Mouse (Mus musculus): Measurements from ENCODE around the gene Angpt4. TPM values are rescaled to one million over a fixed set of nuclear protein-coding genes. Genes with fewer than 3 reads are reported as not detected.

The Angpt4 gene
- polyA plus RNA-seq, 1 experiment from 2014 or later, result 0.34 TPM

DNA sequence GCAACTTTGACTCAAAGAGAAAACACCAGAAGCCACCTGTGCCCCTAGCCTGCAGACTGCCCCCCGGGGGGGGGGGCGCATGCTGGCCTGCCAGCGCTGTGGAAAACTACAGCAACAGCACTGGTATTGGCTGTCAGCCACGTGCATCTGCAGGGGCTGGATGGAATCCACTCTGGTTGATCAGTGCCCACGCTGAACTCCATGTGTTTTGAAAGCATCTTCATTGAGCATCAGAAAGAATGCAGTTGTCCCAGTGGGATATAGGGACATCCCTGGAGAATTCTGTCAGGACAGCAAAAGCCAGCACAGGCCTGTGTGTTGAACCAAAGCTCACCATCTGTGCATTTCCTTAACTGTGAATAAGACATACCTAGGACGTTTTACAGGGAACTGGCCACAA is 20.0 kb upstream of the Angpt4 start:
- WGBS, result 60% methylated on average over 6 of the region's 6 CpGs
- Histone ChIP-seq H3K4me2 (ENCODE audit: low read depth) (no peak overlapping the region), H3K4me3 (ENCODE audit: low read depth, low read length) (no peak overlapping the region), H3K9me3 (ENCODE audit: control insufficient read depth, low read length) (no peaks in the 10 kb centered on the region), H3K4me1 (ENCODE audit: control insufficient read depth, insufficient read depth, low read length) (no peaks in the 10 kb centered on the region), H3K9ac (ENCODE audit: low read length) (no peak overlapping the region), H3K27ac (ENCODE audit: low read depth, low read length) (no peak overlapping the region), H3K36me3 (ENCODE audit: control insufficient read depth, insufficient read depth, low read length) (no peaks in the 10 kb centered on the region), H3K27me3 (ENCODE audit: control insufficient read depth, insufficient read depth, low read length) (no peaks in the 10 kb centered on the region)
- no peak for ATAC-seq (ENCODE audit: insufficient read depth, low FRiP score, low TSS enrichment)
- DNase-seq (ENCODE audit: low spot score), result no peak

DNA sequence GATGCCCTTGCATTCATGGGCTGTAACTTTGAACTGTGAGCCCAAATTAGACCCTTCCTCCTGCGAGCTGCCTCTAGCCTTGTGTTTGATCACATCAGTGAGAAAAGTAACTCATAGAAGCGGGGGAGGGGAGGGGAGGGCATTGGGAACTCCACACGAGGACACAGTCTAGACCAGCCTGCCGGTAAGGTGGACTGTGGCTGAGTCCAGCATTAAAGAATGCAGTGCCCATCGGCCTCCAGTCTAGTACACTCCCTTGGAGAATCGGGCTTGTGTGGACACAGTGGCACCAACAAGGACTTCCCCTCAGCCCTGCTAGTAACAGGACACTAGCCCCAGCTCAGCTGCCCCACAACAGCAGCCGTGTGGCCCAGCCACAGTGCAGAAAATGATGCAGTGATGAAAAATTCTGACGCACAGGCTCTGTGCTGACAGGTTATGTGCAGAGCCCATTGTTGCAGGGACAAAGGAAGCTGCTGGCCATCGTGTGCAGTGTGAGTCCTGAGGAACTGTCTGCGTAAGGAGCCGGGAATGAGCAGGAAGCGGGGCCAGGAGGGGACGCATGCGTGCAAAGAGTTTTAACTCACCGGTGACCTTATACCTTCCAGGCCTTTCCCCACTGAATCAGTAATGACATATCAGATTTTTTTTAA is 17.8 kb upstream of the Angpt4 start:
- Histone ChIP-seq H3K9me3 (ENCODE audit: control insufficient read depth, low read length) (no peaks in the 10 kb centered on the region), H3K27me3 (ENCODE audit: control insufficient read depth, insufficient read depth, low read length) (no peaks in the 10 kb centered on the region), H3K9ac (ENCODE audit: low read length) (no peak overlapping the region), H3K4me1 (ENCODE audit: control insufficient read depth, insufficient read depth, low read length) (no peaks in the 10 kb centered on the region), H3K36me3 (ENCODE audit: control insufficient read depth, insufficient read depth, low read length) (no peaks in the 10 kb centered on the region), H3K4me2 (ENCODE audit: low read depth) (no peak overlapping the region), H3K27ac (ENCODE audit: low read depth, low read length) (no peak overlapping the region), H3K4me3 (ENCODE audit: low read depth, low read length) (no peak overlapping the region)
- no peak for ATAC-seq (ENCODE audit: insufficient read depth, low FRiP score, low TSS enrichment)
- DNase-seq (ENCODE audit: low spot score), result peak; percentile 42
- 56% methylated on average over 15 of the region's 15 CpGs for WGBS

DNA sequence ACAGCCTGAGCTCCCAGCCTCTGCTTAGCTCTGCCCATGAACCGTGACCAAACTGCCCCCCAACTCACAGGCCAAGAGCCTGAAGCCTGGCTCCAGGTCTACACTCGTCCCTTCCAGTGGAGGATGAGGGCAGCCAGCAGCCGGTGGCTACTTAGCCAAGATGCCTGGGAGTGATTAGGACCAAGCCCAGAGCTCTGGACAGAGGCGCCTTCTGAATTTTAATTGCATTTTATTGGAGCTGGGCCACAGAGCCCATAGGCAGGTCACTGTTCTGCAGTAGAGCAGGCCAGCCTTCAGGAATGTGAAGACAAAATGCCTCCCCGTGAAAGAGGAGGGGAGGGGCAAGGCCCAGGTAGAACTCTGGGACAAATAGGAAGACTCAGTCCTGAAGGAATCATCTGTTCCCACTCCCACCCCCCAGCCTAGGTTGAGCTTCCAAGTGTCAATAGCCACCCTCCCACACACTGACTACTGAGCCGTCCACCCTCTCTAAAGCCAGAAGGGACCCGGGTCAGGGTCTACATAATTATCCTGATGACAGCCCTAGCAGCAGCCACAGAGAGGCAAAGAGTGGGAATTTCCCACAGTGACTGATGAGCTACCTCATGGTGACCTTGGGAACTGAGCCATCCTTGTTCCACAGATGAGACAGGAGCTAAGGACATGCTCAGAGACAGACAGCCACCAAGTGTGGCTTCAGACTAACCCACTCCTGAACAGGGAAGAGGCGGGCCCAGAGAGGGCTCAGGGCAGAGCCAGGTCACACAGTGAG is 16.6 kb upstream of the Angpt4 start:
- Histone ChIP-seq H3K9ac (ENCODE audit: low read length) (no peak overlapping the region), H3K4me2 (ENCODE audit: low read depth) (no peak overlapping the region), H3K27me3 (ENCODE audit: control insufficient read depth, insufficient read depth, low read length) (no peaks in the 10 kb centered on the region), H3K36me3 (ENCODE audit: control insufficient read depth, insufficient read depth, low read length) (no peaks in the 10 kb centered on the region), H3K4me1 (ENCODE audit: control insufficient read depth, insufficient read depth, low read length) (no peaks in the 10 kb centered on the region), H3K9me3 (ENCODE audit: control insufficient read depth, low read length) (no peaks in the 10 kb centered on the region), H3K4me3 (ENCODE audit: low read depth, low read length) (no peak overlapping the region), H3K27ac (ENCODE audit: low read depth, low read length) (no peak overlapping the region)
- WGBS, result 71% methylated on average over 8 of the region's 8 CpGs
- DNase-seq (ENCODE audit: low spot score) (no peak), ATAC-seq (ENCODE audit: insufficient read depth, low FRiP score, low TSS enrichment) (no peak)

DNA sequence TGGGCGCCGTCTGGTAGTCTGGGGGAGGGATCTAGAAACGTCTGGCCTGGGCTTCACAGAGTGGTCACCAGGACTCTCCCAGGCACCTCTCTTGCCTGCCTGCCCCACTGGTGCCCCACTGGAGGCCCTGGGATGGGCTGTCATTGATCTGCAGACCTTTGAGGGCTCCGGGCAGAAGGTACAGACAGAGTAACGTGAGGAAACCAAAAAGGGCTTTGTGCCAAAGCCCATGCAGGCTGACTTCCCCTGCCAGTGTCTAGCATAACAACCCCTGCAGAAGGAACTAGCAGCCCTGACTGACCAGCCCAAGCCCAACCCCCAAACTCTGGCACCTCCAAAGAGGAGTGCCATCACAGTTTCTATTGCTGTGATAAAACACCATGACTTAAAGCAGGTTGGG is 15.1 kb upstream of the Angpt4 start:
- Histone ChIP-seq H3K27me3 (ENCODE audit: control insufficient read depth, insufficient read depth, low read length) (no peaks in the 10 kb centered on the region), H3K36me3 (ENCODE audit: control insufficient read depth, insufficient read depth, low read length) (no peaks in the 10 kb centered on the region), H3K4me3 (ENCODE audit: low read depth, low read length) (no peak overlapping the region), H3K9ac (ENCODE audit: low read length) (no peak overlapping the region), H3K4me2 (ENCODE audit: low read depth) (no peak overlapping the region), H3K27ac (ENCODE audit: low read depth, low read length) (no peak overlapping the region), H3K4me1 (ENCODE audit: control insufficient read depth, insufficient read depth, low read length) (no peaks in the 10 kb centered on the region), H3K9me3 (ENCODE audit: control insufficient read depth, low read length) (no peaks in the 10 kb centered on the region)
- WGBS, result 84% methylated on average over 5 of the region's 5 CpGs
- no peak for ATAC-seq (ENCODE audit: insufficient read depth, low FRiP score, low TSS enrichment)
- DNase-seq (ENCODE audit: low spot score), result no peak

DNA sequence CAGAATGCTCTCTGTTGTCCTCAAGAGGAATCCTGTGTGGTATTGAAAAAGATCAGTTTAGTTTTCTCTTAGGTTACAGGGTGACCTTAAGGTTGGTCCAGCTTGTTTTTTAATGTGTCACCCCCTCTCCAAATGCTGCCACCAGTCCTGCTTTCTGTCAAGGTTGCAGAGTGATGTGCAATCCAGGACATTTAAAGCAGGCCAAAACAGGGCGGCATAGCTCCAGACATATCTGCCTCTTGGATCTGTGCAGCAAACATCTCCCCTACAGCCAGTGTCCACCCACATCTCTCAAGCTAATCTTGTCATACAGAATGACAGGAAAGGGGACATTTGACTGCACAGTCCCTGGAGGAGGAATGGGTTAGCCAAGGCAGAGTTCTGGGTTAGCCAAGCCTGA is 12.9 kb upstream of the Angpt4 start:
- H3K9me3 ChIP-seq (ENCODE audit: control insufficient read depth, low read length), result no peaks in the 10 kb centered on the region
- WGBS, result 93% methylated on average over 1 of the region's 1 CpGs

DNA sequence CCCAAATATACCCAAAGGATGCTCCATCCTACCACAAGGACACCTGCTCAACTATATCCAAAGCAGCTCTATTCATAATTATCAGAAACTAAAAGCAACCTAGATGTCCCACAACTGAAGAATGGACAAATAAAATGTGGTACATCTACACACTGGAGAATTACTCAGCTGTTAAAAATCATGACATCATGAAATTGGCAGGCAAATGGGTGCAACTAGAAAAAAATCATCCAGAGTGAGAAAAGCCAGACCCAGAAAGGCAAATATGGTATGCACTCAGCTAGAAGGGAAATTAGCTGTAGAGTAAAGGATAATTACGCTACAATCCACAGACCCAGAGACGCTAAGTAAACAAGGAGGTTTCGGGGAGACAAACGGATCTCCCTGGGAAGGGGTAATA is 10.2 kb upstream of the Angpt4 start:
- no peak overlapping the region for H3K4me3 ChIP-seq (ENCODE audit: low read depth, low read length)
- no peak overlapping the region for H3K4me2 ChIP-seq (ENCODE audit: low read depth)
- no peak overlapping the region for H3K9ac ChIP-seq (ENCODE audit: low read length)
- no peak for DNase-seq (ENCODE audit: low spot score)
- WGBS, result 64% methylated on average over 4 of the region's 4 CpGs
- no peak overlapping the region for H3K27ac ChIP-seq (ENCODE audit: low read depth, low read length)
- no peaks in the 10 kb centered on the region for H3K4me1 ChIP-seq (ENCODE audit: control insufficient read depth, insufficient read depth, low read length)
- no peaks in the 10 kb centered on the region for H3K27me3 ChIP-seq (ENCODE audit: control insufficient read depth, insufficient read depth, low read length)
- H3K9me3 ChIP-seq (ENCODE audit: control insufficient read depth, low read length), result no peaks in the 10 kb centered on the region
- H3K36me3 ChIP-seq (ENCODE audit: control insufficient read depth, insufficient read depth, low read length), result no peaks in the 10 kb centered on the region
- no peak for ATAC-seq (ENCODE audit: insufficient read depth, low FRiP score, low TSS enrichment)

More for the DNA sequence above, 12.9 kb upstream of the Angpt4 start:
- no peak for DNase-seq (ENCODE audit: low spot score)
- Histone ChIP-seq H3K4me1 (ENCODE audit: control insufficient read depth, insufficient read depth, low read length) (no peaks in the 10 kb centered on the region), H3K36me3 (ENCODE audit: control insufficient read depth, insufficient read depth, low read length) (no peaks in the 10 kb centered on the region), H3K27me3 (ENCODE audit: control insufficient read depth, insufficient read depth, low read length) (no peaks in the 10 kb centered on the region), H3K9ac (ENCODE audit: low read length) (no peak overlapping the region), H3K27ac (ENCODE audit: low read depth, low read length) (no peak overlapping the region), H3K4me3 (ENCODE audit: low read depth, low read length) (no peak overlapping the region), H3K4me2 (ENCODE audit: low read depth) (no peak overlapping the region)
- no peak for ATAC-seq (ENCODE audit: insufficient read depth, low FRiP score, low TSS enrichment)

DNA sequence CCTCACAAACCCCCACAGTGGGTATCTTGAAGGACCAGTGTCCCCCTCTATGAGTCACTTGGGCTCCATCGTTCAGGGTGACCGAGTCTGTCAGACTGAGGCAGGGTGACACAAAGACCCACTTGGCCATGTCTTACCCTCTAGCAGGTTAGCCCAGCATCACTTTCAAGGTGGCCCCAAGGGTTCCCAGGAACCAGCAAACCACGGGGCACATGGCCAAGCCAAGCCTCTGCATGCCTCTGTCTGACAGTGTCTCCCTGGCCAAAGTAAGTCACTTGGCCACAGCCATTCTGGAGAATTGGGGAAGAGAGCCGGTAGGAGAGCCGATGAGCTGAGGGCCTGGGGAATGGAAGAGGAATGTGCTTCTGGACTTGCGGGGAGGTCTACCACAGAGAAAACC is 7.7 kb upstream of the Angpt4 start:
- 89% methylated on average over 6 of the region's 6 CpGs for WGBS
- no peaks in the 10 kb centered on the region for H3K4me1 ChIP-seq (ENCODE audit: control insufficient read depth, insufficient read depth, low read length)
- H3K9me3 ChIP-seq (ENCODE audit: control insufficient read depth, low read length), result no peaks in the 10 kb centered on the region

DNA sequence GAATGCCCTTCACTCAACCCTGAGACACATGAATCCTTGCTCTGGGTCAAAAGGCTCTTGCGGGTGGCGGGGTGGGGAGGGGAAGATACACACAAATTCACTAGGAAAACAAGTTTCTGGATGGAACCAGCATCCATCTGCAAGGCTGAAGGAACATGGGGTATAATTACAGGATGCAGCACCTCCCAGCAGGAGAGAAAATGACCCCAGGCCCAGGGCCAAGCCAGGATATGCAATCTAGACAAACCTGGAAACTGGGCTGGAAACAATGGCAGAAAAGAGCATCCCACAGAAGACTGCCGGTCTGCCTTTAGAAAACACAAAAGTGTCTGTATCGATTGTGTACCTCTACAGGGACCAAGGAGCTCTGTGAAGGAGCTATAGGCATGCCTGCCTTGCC is 7.1 kb upstream of the Angpt4 start:
- Histone ChIP-seq H3K4me1 (ENCODE audit: control insufficient read depth, insufficient read depth, low read length) (no peaks in the 10 kb centered on the region), H3K9me3 (ENCODE audit: control insufficient read depth, low read length) (no peaks in the 10 kb centered on the region), H3K9ac (ENCODE audit: low read length) (no peak overlapping the region), H3K27ac (ENCODE audit: low read depth, low read length) (no peak overlapping the region), H3K36me3 (ENCODE audit: control insufficient read depth, insufficient read depth, low read length) (no peaks in the 10 kb centered on the region), H3K4me2 (ENCODE audit: low read depth) (no peak overlapping the region), H3K27me3 (ENCODE audit: control insufficient read depth, insufficient read depth, low read length) (no peaks in the 10 kb centered on the region), H3K4me3 (ENCODE audit: low read depth, low read length) (no peak overlapping the region)
- DNase-seq (ENCODE audit: low spot score) (no peak), ATAC-seq (ENCODE audit: insufficient read depth, low FRiP score, low TSS enrichment) (no peak)
- 81% methylated on average over 4 of the region's 4 CpGs for WGBS

More for the DNA sequence above, 7.7 kb upstream of the Angpt4 start:
- Histone ChIP-seq H3K27ac (ENCODE audit: low read depth, low read length) (no peak overlapping the region), H3K9ac (ENCODE audit: low read length) (no peak overlapping the region), H3K27me3 (ENCODE audit: control insufficient read depth, insufficient read depth, low read length) (no peaks in the 10 kb centered on the region), H3K4me3 (ENCODE audit: low read depth, low read length) (no peak overlapping the region), H3K4me2 (ENCODE audit: low read depth) (no peak overlapping the region), H3K36me3 (ENCODE audit: control insufficient read depth, insufficient read depth, low read length) (no peaks in the 10 kb centered on the region)
- no peak for DNase-seq (ENCODE audit: low spot score)
- ATAC-seq (ENCODE audit: insufficient read depth, low FRiP score, low TSS enrichment), result no peak

DNA sequence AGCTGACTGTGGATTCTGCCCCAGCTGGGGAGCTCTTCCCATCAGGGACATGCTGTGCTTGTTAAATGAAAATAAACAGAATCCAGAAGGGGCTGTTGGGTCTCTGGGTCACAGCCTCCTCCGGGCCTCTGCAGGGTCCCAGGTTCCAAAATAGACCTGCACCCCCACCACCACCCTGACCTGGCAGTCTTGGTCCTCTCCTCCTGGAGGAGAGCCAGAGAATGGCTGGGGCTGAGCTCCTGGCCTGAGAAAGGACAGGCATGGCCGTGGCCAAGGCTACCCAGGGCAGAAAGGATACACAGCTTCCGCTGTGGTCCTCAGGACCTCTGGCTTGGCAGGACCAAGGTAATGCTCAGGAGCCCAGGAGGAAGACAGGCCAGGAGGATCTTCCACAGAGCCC is 6.4 kb upstream of the Angpt4 start:
- no peaks in the 10 kb centered on the region for H3K36me3 ChIP-seq (ENCODE audit: control insufficient read depth, insufficient read depth, low read length)
- WGBS, result 64% methylated on average over 3 of the region's 3 CpGs

More for the DNA sequence above, 6.4 kb upstream of the Angpt4 start:
- DNase-seq (ENCODE audit: low spot score), result no peak
- Histone ChIP-seq H3K27ac (ENCODE audit: low read depth, low read length) (no peak overlapping the region), H3K4me1 (ENCODE audit: control insufficient read depth, insufficient read depth, low read length) (no peaks in the 10 kb centered on the region), H3K4me3 (ENCODE audit: low read depth, low read length) (no peak overlapping the region), H3K27me3 (ENCODE audit: control insufficient read depth, insufficient read depth, low read length) (no peaks in the 10 kb centered on the region), H3K4me2 (ENCODE audit: low read depth) (no peak overlapping the region), H3K9me3 (ENCODE audit: control insufficient read depth, low read length) (no peaks in the 10 kb centered on the region), H3K9ac (ENCODE audit: low read length) (no peak overlapping the region)
- ATAC-seq (ENCODE audit: insufficient read depth, low FRiP score, low TSS enrichment), result no peak
